Mouse (Mus musculus): ENCODE results near the gene Plxna2. TPM values are rescaled to one million over a fixed set of nuclear protein-coding genes. Genes with fewer than 3 reads are reported as not detected.

The Plxna2 gene
- polyA plus RNA-seq, 2 experiments, result 1.1 to 1.2 TPM

GRCm38 (mm10) chr1:194687746-194688145 lies 69.7 kb downstream of the Plxna2 start:
- Histone ChIP-seq H3K4me3 (ENCODE audit: insufficient read depth in 1 of 2, low read depth in 2 of 2, low read length in 2 of 2) (no peak overlapping the region), H3K4me1 (replicated peaks; ENCODE audit: control insufficient read depth in 2 of 2, insufficient read depth in 2 of 2, low read length in 1 of 2) (no peaks in the 10 kb centered on the region), H3K36me3 (replicated peaks; ENCODE audit: control insufficient read depth, insufficient read depth, low read depth) (no peaks in the 10 kb centered on the region), H3K9ac (replicated peaks) (no peak overlapping the region), H3K9me3 (ENCODE audit: control insufficient read depth, low read length) (no peaks in the 10 kb centered on the region), H3K27ac (no peak overlapping the region), H3K4me2 (ENCODE audit: low read depth) (no peak overlapping the region), H3K27me3 (ENCODE audit: control insufficient read depth, insufficient read depth, low read length) (no peaks in the 10 kb centered on the region)
- DNase-seq (ENCODE audit: low read depth in 3 of 3, low spot score in 3 of 3), result no peak
- ATAC-seq (ENCODE audit: insufficient read depth), result no peak
- TF ChIP-seq EP300 (IDR thresholded peaks at IDR 0.05; ENCODE audit: low read depth) (no peak), CTCF (IDR thresholded peaks at IDR 0.05; ENCODE audit: low read depth) (no peak)
- WGBS (ENCODE audit: insufficient replicate concordance), result 19% methylated on average over 1 of the region's 1 CpGs

GRCm38 (mm10) chr1:194688161-194688560 lies 70.1 kb downstream of the Plxna2 start:
- no peak overlapping the region for H3K9ac ChIP-seq (replicated peaks)
- no peaks in the 10 kb centered on the region for H3K4me1 ChIP-seq (replicated peaks; ENCODE audit: control insufficient read depth in 2 of 2, insufficient read depth in 2 of 2, low read length in 1 of 2)
- no peaks in the 10 kb centered on the region for H3K9me3 ChIP-seq (ENCODE audit: control insufficient read depth, low read length)
- no peaks in the 10 kb centered on the region for H3K27me3 ChIP-seq (ENCODE audit: control insufficient read depth, insufficient read depth, low read length)
- no peak for TF ChIP-seq EP300 (IDR thresholded peaks at IDR 0.05; ENCODE audit: low read depth)
- TF ChIP-seq CTCF (IDR thresholded peaks at IDR 0.05; ENCODE audit: low read depth), result no peak
- H3K4me2 ChIP-seq (ENCODE audit: low read depth), result no peak overlapping the region
- ATAC-seq (ENCODE audit: insufficient read depth) (no peak), DNase-seq (ENCODE audit: low read depth in 3 of 3, low spot score in 3 of 3) (no peak)
- H3K4me3 ChIP-seq (ENCODE audit: insufficient read depth in 1 of 2, low read depth in 2 of 2, low read length in 2 of 2), result no peak overlapping the region
- H3K36me3 ChIP-seq (replicated peaks; ENCODE audit: control insufficient read depth, insufficient read depth, low read depth), result no peaks in the 10 kb centered on the region
- no peak overlapping the region for H3K27ac ChIP-seq
- WGBS (ENCODE audit: insufficient replicate concordance), result 46% methylated on average over 2 of the region's 2 CpGs

GRCm38 (mm10) chr1:194693063-194693462 lies 75.0 kb downstream of the Plxna2 start:
- H3K4me1 ChIP-seq (replicated peaks; ENCODE audit: control insufficient read depth in 2 of 2, insufficient read depth in 2 of 2, low read length in 1 of 2), result no peaks in the 10 kb centered on the region
- no peak overlapping the region for H3K4me2 ChIP-seq (ENCODE audit: low read depth)
- TF ChIP-seq EP300 (IDR thresholded peaks at IDR 0.05; ENCODE audit: low read depth) (no peak), CTCF (IDR thresholded peaks at IDR 0.05; ENCODE audit: low read depth) (no peak)
- H3K9ac ChIP-seq (replicated peaks), result no peak overlapping the region
- no peak for DNase-seq (ENCODE audit: low read depth in 3 of 3, low spot score in 3 of 3)
- ATAC-seq (ENCODE audit: insufficient read depth), result no peak
- H3K27ac ChIP-seq, result no peak overlapping the region
- H3K27me3 ChIP-seq (ENCODE audit: control insufficient read depth, insufficient read depth, low read length), result no peaks in the 10 kb centered on the region
- no peaks in the 10 kb centered on the region for H3K9me3 ChIP-seq (ENCODE audit: control insufficient read depth, low read length)
- H3K36me3 ChIP-seq (replicated peaks; ENCODE audit: control insufficient read depth, insufficient read depth, low read depth), result no peaks in the 10 kb centered on the region
- H3K4me3 ChIP-seq (ENCODE audit: insufficient read depth in 1 of 2, low read depth in 2 of 2, low read length in 2 of 2), result no peak overlapping the region

GRCm38 (mm10) chr1:194693488-194693887 lies 75.5 kb downstream of the Plxna2 start:
- H3K4me2 ChIP-seq (ENCODE audit: low read depth), result no peak overlapping the region
- WGBS (ENCODE audit: insufficient replicate concordance), result 57% methylated on average over 2 of the region's 2 CpGs
- ATAC-seq (ENCODE audit: insufficient read depth), result no peak

GRCm38 (mm10) chr1:194694805-194695204 lies 76.8 kb downstream of the Plxna2 start:
- H3K4me1 ChIP-seq (replicated peaks; ENCODE audit: control insufficient read depth in 2 of 2, insufficient read depth in 2 of 2, low read length in 1 of 2), result no peaks in the 10 kb centered on the region
- DNase-seq (ENCODE audit: low read depth in 3 of 3, low spot score in 3 of 3) (no peak), ATAC-seq (ENCODE audit: insufficient read depth) (no peak)
- no peaks in the 10 kb centered on the region for H3K27me3 ChIP-seq (ENCODE audit: control insufficient read depth, insufficient read depth, low read length)
- no peaks in the 10 kb centered on the region for H3K36me3 ChIP-seq (replicated peaks; ENCODE audit: control insufficient read depth, insufficient read depth, low read depth)
- no peak for TF ChIP-seq CTCF (IDR thresholded peaks at IDR 0.05; ENCODE audit: low read depth)
- TF ChIP-seq EP300 (IDR thresholded peaks at IDR 0.05; ENCODE audit: low read depth), result no peak
- H3K4me2 ChIP-seq (ENCODE audit: low read depth), result no peak overlapping the region
- no peaks in the 10 kb centered on the region for H3K9me3 ChIP-seq (ENCODE audit: control insufficient read depth, low read length)
- no peak overlapping the region for H3K4me3 ChIP-seq (ENCODE audit: insufficient read depth in 1 of 2, low read depth in 2 of 2, low read length in 2 of 2)
- H3K9ac ChIP-seq (replicated peaks), result no peak overlapping the region
- 72% methylated on average over 2 of the region's 2 CpGs for WGBS (ENCODE audit: insufficient replicate concordance)
- H3K27ac ChIP-seq, result no peak overlapping the region

More at GRCm38 (mm10) chr1:194693488-194693887, 75.5 kb downstream of the Plxna2 start:
- Histone ChIP-seq H3K27ac (no peak overlapping the region), H3K27me3 (ENCODE audit: control insufficient read depth, insufficient read depth, low read length) (no peaks in the 10 kb centered on the region), H3K9me3 (ENCODE audit: control insufficient read depth, low read length) (no peaks in the 10 kb centered on the region), H3K4me1 (replicated peaks; ENCODE audit: control insufficient read depth in 2 of 2, insufficient read depth in 2 of 2, low read length in 1 of 2) (no peaks in the 10 kb centered on the region), H3K36me3 (replicated peaks; ENCODE audit: control insufficient read depth, insufficient read depth, low read depth) (no peaks in the 10 kb centered on the region), H3K9ac (replicated peaks) (no peak overlapping the region), H3K4me3 (ENCODE audit: insufficient read depth in 1 of 2, low read depth in 2 of 2, low read length in 2 of 2) (no peak overlapping the region)
- TF ChIP-seq EP300 (IDR thresholded peaks at IDR 0.05; ENCODE audit: low read depth), result no peak
- no peak for TF ChIP-seq CTCF (IDR thresholded peaks at IDR 0.05; ENCODE audit: low read depth)
- no peak for DNase-seq (ENCODE audit: low read depth in 3 of 3, low spot score in 3 of 3)
